Mouse (Mus musculus): ENCODE results near the gene Sema4b.

DNA sequence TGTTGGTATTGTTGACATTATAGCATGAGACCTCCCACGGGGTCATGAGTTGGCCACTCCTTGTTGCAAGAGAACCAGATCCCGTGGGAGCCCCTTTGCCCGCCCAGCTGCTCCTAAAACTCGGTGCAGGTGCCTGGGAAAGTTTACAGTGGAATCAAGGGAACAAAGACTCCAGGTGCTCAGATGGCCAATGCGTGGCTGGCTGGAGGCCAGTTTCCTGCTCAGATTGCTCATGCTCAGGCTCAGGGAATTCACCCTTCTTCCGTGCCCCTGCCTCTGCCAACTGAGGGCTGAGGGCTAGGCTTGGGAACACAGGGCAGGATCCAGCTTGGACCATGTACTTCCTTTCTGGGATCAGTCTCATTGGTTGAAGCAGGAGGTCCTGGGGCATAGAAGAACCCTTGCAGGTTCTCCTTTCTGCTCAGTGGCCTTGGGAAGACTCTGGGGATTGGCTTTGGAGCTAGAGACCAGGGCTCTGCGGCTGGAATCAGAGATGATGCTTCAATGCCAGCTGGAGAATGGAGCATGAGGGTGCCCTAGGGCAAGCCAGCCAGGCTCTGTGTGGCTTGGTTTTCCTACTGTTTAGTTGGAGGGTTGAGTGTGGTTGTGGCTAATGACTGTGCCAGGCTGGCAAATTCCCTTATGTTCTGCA, 26.2 kb upstream of the Sema4b start:
- TF ChIP-seq CTCF (IDR thresholded peaks at IDR 0.05; ENCODE audit: low read depth) = no peak
- no peak for TF ChIP-seq EP300 (IDR thresholded peaks at IDR 0.05; ENCODE audit: low read depth)

Measured in heart, postnatal 0 days (tissue).